Mouse (Mus musculus): ENCODE measurements around the gene Ripor1. TPM values are rescaled to one million over a fixed set of nuclear protein-coding genes. Genes with fewer than 3 reads are reported as not detected.

The Ripor1 gene
- polyA plus RNA-seq, 1 experiment: 12.1 TPM

GRCm38 (mm10) chr8:105626086-105626485, 21.0 kb downstream of the Ripor1 start:
- no peak for DNase-seq (ENCODE audit: low spot score)

- no peak for DNase-seq (ENCODE audit: low spot score)
Measured at GRCm38 (mm10) chr8:105629337-105629736, 24.3 kb downstream of the Ripor1 start.

GRCm38 (mm10) chr8:105634771-105635458, 29.9 kb downstream of the Ripor1 start:
- DNase-seq (ENCODE audit: low spot score): no peak

- no peak for DNase-seq (ENCODE audit: low spot score)
Measured at GRCm38 (mm10) chr8:105635481-105635880, 30.4 kb downstream of the Ripor1 start.

GRCm38 (mm10) chr8:105636018-105636962, 31.2 kb downstream of the Ripor1 start, which contains the start of gene Ctcf:
TSS of gene Ctcf (plus strand) at chr8:105636568.
- DNase-seq (ENCODE audit: low spot score): peak; percentile 86

GRCm38 (mm10) chr8:105636963-105637510, 32.0 kb downstream of the Ripor1 start, which contains the start of gene Agrp:
TSS of gene Agrp (minus strand) at chr8:105637393.
- DNase-seq (ENCODE audit: low spot score): peak; percentile 59

- no peak for DNase-seq (ENCODE audit: low spot score)
Measured at GRCm38 (mm10) chr8:105637601-105638041, 32.6 kb downstream of the Ripor1 start.

GRCm38 (mm10) chr8:105638510-105638909, 33.5 kb downstream of the Ripor1 start:
- no peak for DNase-seq (ENCODE audit: low spot score)

GRCm38 (mm10) chr8:105639835-105640234, 34.8 kb downstream of the Ripor1 start:
- DNase-seq (ENCODE audit: low spot score): no peak

GRCm38 (mm10) chr8:105640511-105640910, 35.5 kb downstream of the Ripor1 start:
- DNase-seq (ENCODE audit: low spot score): no peak

- no peak for DNase-seq (ENCODE audit: low spot score)
Measured at GRCm38 (mm10) chr8:105645205-105645604, 40.1 kb downstream of the Ripor1 start.

GRCm38 (mm10) chr8:105648929-105649328, 43.9 kb downstream of the Ripor1 start:
- DNase-seq (ENCODE audit: low spot score): no peak

GRCm38 (mm10) chr8:105657641-105658040, 52.6 kb downstream of the Ripor1 start:
- DNase-seq (ENCODE audit: low spot score): no peak

- no peak for DNase-seq (ENCODE audit: low spot score)
Measured at GRCm38 (mm10) chr8:105661167-105661566, 56.1 kb downstream of the Ripor1 start.

Other genes starting within 250 kb of the Ripor1 start
- gene Plekhg4, start 232.0 kb upstream of the Ripor1 start, polyA plus RNA-seq (2012; rRNA removed): 0.25 and 0.50 TPM in 2 replicates
- 0.06 and 0.10 TPM in 2 replicates for gene Kctd19, start 191.8 kb upstream of the Ripor1 start, polyA plus RNA-seq (2012; rRNA removed)
- 0.48 and 0.53 TPM in 2 replicates for gene Lrrc36, start 191.7 kb upstream of the Ripor1 start, polyA plus RNA-seq (2012; rRNA removed)
- gene Tppp3, start 133.7 kb upstream of the Ripor1 start, polyA plus RNA-seq (2012; rRNA removed): 84.1 and 93.7 TPM in 2 replicates
- gene Zdhhc1, start 108.4 kb upstream of the Ripor1 start, polyA plus RNA-seq (2012; rRNA removed): 56.7 and 64.7 TPM in 2 replicates
- 0.49 and 0.52 TPM in 2 replicates for gene Hsd11b2, start 86.5 kb upstream of the Ripor1 start, polyA plus RNA-seq (2012; rRNA removed)
- gene Atp6v0d1, start 39.2 kb upstream of the Ripor1 start, polyA plus RNA-seq (2012; rRNA removed): 144 and 148 TPM in 2 replicates
- gene Ctcf, start 31.3 kb downstream of the Ripor1 start, polyA plus RNA-seq (2012; rRNA removed): 21.6 and 31.5 TPM in 2 replicates
- 0.27 and 0.89 TPM in 2 replicates for gene Agrp, start 32.1 kb downstream of the Ripor1 start, polyA plus RNA-seq (2012; rRNA removed)
- 0.53 and 0.61 TPM in 2 replicates for gene Carmil2, start 81.0 kb downstream of the Ripor1 start, polyA plus RNA-seq (2012; rRNA removed)
- 18.2 and 18.8 TPM in 2 replicates for gene Acd, start 95.8 kb downstream of the Ripor1 start, polyA plus RNA-seq (2012; rRNA removed)
- gene Pard6a, start 95.9 kb downstream of the Ripor1 start, polyA plus RNA-seq (2012; rRNA removed): 11.2 and 15.4 TPM in 2 replicates
- gene 4933405L10Rik, start 102.4 kb downstream of the Ripor1 start, polyA plus RNA-seq (2012; rRNA removed): not detected in 2 replicates
- 9.6 and 11.5 TPM in 2 replicates for gene Enkd1, start 103.0 kb downstream of the Ripor1 start, polyA plus RNA-seq (2012; rRNA removed)
- gene Gfod2, start 153.4 kb downstream of the Ripor1 start, polyA plus RNA-seq (2012; rRNA removed): 5.2 and 5.9 TPM in 2 replicates
- 17.7 and 18.2 TPM in 2 replicates for gene Ranbp10, start 222.1 kb downstream of the Ripor1 start, polyA plus RNA-seq (2012; rRNA removed)
- gene Tsnaxip1, start 222.5 kb downstream of the Ripor1 start, polyA plus RNA-seq (2012; rRNA removed): not detected in 2 replicates
- gene Cenpt, start 248.0 kb downstream of the Ripor1 start, polyA plus RNA-seq (2012; rRNA removed): 14.5 and 21.2 TPM in 2 replicates
- gene Thap11, start 249.9 kb downstream of the Ripor1 start, polyA plus RNA-seq (2012; rRNA removed): 42.2 and 44.4 TPM in 2 replicates

Measured in urinary bladder, adult 2 months (tissue).